Mouse (Mus musculus) induced T-regulatory cell, adult 2 months (primary cell): ENCODE data around the gene Serping1.

Experiments
- DNase-seq: peaks from one replicate; pipeline ENCODE4 v3.0.0-alpha.2; 2012; ENCODE audit warnings: low read depth

The Serping1 gene

GRCm38 (mm10) chr2:84779210-84779609, 4.0 kb upstream of the Serping1 start:
- peak; percentile 91 for DNase-seq

GRCm38 (mm10) chr2:84777706-84778105, 2.5 kb upstream of the Serping1 start:
- no peak for DNase-seq

GRCm38 (mm10) chr2:84775665-84776064, 421 bp upstream of the Serping1 start:
- no peak for DNase-seq

- DNase-seq = no peak
Observed at GRCm38 (mm10) chr2:84774751-84775150, 493 bp downstream of the Serping1 start.

DNA sequence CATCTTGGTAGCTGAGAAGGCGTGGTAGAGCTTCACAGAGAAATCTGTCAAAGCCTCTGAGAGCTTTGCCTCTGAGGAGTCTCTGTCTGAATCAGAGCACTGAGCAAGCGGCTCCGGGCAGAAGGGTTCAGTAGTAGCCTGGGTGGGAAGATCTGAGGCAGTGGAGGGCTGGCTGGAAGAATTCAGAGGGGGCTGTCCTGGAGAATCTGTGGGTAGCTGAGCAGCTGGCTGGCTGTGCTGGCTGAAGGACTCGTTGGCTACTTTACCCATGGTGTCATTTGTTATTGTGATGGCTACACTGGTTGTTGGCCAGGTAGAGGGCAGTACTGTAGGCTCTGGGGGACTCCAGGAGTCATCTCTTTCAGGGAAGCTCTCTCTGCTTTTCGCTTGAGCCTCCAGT, 2.0 kb downstream of the Serping1 start:
- DNase-seq = no peak

DNA sequence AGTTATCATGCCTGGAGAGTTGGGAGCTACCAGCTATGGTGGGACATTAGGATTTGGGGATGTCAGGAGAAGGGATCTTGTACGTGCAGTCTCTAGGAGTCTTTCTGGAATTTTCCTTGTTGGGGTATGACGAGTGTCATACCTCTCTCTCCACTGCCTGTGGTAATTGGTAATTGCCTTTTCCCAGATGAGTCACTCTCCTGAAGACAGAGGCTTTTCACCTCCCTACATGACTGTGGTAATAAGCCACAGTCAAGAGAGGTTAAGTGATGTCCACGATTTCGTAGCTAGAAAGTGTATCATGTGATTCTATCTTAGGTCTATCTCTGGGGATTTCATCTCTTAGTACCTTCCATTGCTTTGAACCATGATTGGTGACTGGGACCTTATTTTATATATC, 2.8 kb downstream of the Serping1 start:
- DNase-seq = no peak

GRCm38 (mm10) chr2:84770501-84770900, 4.7 kb downstream of the Serping1 start:
- no peak for DNase-seq

DNA sequence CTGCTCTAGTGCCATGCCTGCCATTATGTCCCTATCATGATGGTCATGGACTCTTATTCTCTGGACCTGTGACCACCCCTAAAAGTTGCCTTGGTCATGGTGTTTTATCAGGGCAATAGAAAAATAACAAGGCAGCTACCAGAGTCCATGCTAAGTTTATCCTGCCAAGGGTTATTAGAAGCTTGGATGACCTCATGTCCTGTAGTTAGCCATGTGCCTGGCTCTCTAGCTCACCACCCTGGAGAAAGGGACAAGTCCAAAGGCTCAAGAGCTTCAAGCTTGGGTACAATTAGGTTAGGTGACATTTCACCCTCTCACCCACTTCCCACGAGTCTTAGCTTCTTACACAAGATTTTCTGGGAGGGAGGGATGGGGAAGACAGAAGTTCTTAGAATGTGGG, 12.4 kb downstream of the Serping1 start:
- no peak for DNase-seq

GRCm38 (mm10) chr2:84762295-84762694, 12.9 kb downstream of the Serping1 start:
- no peak for DNase-seq

DNA sequence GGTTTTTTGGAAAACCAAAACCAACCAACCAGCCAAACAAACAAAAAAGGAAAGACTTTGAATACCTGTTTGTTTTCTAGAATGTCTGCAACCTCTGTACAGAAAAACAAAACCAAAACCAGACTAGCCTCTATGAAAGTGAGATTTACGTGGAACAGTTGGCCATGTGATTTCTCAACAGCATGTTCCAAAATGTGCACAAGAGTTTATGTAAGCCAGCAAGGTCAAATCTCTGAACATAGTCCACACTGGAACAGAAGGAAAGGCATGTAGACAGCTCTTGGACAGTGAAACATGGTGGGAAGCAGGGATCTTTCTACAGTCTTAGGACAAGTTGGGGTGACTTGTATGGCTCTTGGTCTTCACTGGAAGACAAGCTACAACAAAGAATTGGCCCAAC, 13.4 kb downstream of the Serping1 start:
- no peak for DNase-seq

GRCm38 (mm10) chr2:84761309-84761708, 13.9 kb downstream of the Serping1 start:
- no peak for DNase-seq

- no peak for DNase-seq
Observed at GRCm38 (mm10) chr2:84760777-84761176, 14.5 kb downstream of the Serping1 start.

DNA sequence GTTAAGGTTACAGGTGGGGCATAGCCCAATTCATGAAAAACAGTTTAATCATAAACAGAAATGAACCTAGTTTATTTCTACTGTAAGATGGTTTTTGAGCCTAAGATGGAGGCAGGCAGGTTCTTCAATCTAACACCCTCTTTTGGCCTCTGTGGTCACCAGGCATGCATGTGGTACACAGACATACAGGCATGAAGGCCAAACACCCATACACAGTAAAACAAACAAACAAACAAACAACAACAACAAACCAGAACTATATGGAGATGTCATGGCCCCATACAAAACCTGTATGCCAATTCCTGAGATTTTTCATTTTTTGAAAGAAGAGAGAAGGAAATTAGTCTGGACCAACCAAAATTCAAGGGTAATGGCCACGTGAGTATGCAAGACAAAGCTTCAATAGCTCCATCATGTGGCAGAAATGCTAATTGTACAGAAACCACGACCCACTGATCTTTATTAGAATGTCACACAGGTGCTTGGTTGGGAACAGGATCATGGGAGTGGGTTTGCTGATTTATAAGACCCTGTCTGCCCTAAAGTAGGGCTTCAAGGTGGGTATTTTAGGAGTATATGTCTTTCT, 16.6 kb downstream of the Serping1 start:
- peak; percentile 67 for DNase-seq

- DNase-seq = no peak
Observed at GRCm38 (mm10) chr2:84757026-84757682, 18.1 kb downstream of the Serping1 start.

GRCm38 (mm10) chr2:84756245-84756644, 19.0 kb downstream of the Serping1 start:
- no peak for DNase-seq

DNA sequence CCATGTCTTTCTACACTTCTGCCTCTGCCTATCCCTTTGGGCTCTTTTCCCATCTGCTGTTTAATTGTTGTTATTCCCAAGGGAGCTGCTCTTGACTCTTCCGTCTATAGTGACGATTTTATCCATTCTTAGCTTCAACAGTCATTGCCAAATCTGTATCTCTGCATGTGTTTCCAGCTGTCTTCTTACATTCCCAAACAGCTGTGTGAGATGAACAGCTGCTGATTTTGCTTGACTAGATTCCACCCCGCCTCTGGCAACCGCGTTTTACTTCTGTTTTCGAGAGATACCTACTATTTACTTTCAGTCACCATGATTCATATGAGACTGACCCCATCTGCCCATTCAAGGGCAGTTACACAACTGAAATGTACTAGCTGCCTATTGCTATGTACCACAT, 25.1 kb downstream of the Serping1 start:
- DNase-seq = no peak

DNA sequence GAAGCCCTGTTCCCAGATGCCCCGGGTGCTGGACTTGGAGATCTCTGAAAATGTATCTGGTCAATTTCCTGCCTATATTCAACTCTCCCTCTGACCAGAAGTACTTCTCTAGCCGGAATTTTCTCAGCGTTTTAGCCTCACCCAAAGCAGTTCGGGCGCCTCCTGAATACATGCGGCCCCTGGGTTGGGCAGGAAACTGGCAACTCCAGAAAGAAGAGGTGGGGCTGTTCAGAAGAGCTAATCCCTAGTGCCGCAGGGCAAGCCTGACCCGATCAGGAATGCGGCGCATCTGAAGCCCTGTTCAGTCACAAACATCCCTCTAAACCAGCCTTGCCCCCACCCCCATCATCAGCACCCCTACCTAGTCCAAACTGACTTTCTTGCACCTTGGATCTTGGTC, 31.1 kb downstream of the Serping1 start:
- no peak for DNase-seq

GRCm38 (mm10) chr2:84743561-84743960, 31.7 kb downstream of the Serping1 start, which contains the start of gene Gm19426:
Gm19426 (minus strand) TSS chr2:84743655.
- DNase-seq = peak; percentile 19

DNA sequence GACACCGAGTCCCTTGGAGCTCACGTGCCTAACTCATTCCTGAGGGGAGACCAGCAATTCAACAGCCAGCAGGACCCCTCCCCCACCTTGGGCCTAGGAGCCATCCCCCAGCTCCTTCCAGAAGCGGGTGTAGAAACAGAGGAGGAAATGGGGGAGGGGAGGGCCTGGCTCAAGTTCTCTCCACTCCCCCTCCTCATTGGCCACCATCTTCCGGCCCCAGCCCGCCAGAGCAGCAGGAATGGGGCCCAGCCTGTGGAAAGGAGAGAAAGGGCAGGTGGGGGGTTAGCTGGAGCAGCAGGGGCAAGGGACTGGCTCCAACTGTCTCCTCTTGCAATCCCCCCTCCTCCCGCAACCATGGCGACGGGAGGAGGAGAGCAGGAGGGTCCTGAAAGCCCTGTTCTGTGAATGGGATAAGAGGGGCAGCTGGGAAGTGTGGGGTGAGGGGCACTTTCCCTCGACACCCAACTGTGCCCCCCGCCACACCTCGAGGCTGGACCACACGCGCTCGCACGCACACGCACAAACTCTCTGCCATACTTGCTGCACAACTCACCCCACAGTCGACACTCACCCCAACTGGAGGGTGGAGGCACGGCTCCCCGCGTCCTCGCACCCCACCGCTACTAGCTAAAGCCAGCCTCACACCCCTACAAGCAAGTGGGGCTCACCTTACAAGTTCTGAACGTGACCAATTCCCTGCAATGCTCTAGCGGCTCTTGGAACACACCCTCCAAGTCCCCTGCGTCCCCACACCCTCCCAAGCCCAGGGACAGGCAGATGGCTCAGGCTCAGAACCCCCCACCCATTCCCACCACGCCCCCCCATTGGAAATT, 32.6 kb downstream of the Serping1 start:
- no peak for DNase-seq

DNA sequence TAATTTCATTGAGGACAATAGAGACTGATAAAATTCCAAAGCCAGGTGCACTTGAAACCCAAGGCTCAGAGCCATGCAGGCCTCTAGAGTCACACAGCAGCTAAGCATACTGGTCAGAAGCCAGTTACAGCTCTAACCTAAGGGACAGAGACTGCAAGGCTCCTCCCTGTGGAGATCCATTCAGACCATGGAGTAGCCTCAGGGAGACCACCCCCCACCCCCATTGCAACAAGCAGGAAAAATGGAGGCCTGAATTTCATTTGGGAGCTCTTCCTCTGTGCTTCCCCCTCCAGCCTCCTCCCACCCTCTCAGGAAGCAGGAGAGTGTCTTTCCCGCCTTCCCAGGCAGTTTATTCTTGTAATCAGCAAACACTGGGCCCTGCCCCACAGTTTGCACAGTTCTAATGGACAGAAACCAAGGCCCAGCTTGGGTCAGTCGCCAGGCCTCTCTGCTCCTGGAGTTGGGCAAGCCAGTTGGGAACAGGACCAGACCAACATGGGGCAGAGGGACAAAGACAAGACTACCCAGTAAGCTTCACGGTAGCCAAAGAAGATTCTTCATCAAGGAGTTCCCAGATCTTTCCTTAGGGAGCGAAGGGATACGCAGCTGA, 33.3 kb downstream of the Serping1 start:
- no peak for DNase-seq

GRCm38 (mm10) chr2:84740608-84741333, 34.5 kb downstream of the Serping1 start:
- peak; percentile 57 for DNase-seq
